Mouse (Mus musculus): ENCODE data around the gene Psmd14.

DNA sequence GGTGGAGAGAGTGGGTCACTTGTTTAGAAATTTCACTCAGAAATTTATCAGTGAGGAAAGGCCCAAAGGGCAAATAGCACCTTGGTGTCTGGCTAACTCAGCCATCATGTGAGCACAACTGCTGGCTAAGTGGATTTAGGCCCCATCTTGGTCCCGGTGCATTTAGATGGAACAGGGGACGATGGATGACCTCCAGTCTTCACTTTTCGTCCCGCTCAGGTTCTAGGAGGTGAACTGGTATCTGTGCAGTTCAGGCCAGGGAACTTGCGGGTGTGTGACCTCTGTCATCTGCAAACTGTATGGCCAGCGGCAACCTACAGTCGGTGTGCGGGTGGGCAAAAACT, 99.6 kb downstream of the Psmd14 start:
- TF ChIP-seq GATA1 (IDR thresholded peaks at IDR 0.05; ENCODE audit: low read length) (no peak), TAL1 (IDR thresholded peaks at IDR 0.05; ENCODE audit: low read length) (no peak)

Measured in erythroblast, embryonic 14.5 days (primary cell).